Mouse (Mus musculus) cerebellum, adult 2 months (tissue): ENCODE data around the gene Naa25.
A peak's percentile ranks its signal among the peaks of the same experiment; 100 is the strongest.

Experiments used
- CTCF ChIP-seq: fragments of 200-500 bp; IDR thresholded peaks from 2 replicates; pipeline ENCODE4 v1.5.1; 2011; ENCODE audit warnings: low read depth, mild to moderate bottlenecking, control low read depth, low read length, moderate library complexity, borderline replicate concordance; ENCODE audit not compliant: insufficient read depth
- POLR2A ChIP-seq: fragments of 200-500 bp; IDR thresholded peaks from 2 replicates; pipeline ENCODE4 v1.6.1; 2011; ENCODE audit warnings: low read length, control low read depth, borderline replicate concordance; ENCODE audit not compliant: insufficient read depth

DNA sequence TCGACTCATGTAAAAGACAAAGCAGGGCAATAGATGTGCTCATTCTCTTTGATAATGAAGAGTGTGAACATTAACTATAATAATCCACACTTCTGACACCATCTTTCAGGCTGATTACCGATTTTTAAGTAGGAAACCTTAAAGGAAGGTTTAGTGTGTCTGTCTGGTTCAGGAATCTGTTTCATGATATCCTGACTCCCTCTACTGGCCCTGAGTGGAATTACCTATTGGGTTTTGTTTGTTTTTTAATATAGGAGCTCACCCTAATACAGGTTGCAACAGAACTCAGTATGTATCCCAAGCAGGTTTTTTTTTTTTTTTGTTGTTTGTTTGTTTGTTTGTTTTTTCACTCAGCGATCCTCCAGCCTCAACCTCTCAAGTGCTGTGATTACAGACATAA is 79.9 kb downstream of the Naa25 start:
- no peak for TF ChIP-seq POLR2A
- peak; percentile 32; the same call in 1 of the 2 replicates for TF ChIP-seq CTCF
